Mouse (Mus musculus) bone marrow, adult 2 months (tissue): ENCODE data around the gene Vps53. TPM values are rescaled to one million over a fixed set of nuclear protein-coding genes. Genes with fewer than 3 reads are reported as not detected.

Experiments used
- H3K27ac ChIP-seq: fragments of 200-500 bp; 2 replicates; pipeline ENCODE4 v1.5.1; 2012; ENCODE audit warnings: low read depth, mild to moderate bottlenecking, control low read depth, inconsistent platforms, low read length; ENCODE audit not compliant: control insufficient read depth, poor library complexity, insufficient read depth
- H3K4me1 ChIP-seq: fragments of 200-500 bp; 2 replicates; pipeline ENCODE4 v1.6.1; 2011; ENCODE audit warnings: low read length; ENCODE audit not compliant: control insufficient read depth, insufficient read depth
- H3K4me3 ChIP-seq: fragments of 200-500 bp; replicated peaks from 2 replicates; pipeline ENCODE3; 2011; ENCODE audit warnings: mild to moderate bottlenecking, low read depth, low read length, control low read depth; ENCODE audit not compliant: control insufficient read depth
- CTCF ChIP-seq: fragments of 200-500 bp; IDR thresholded peaks from 2 replicates; pipeline ENCODE4 v1.5.1; 2011; ENCODE audit warnings: low read length, control low read depth; ENCODE audit not compliant: control insufficient read depth, insufficient read depth
- POLR2A ChIP-seq: fragments of 200-500 bp; IDR thresholded peaks from 2 replicates; pipeline ENCODE4 v1.6.1; 2011; ENCODE audit warnings: low read depth, mild to moderate bottlenecking, control low read depth, low read length, borderline replicate concordance; ENCODE audit not compliant: control insufficient read depth
- WGBS: fragments of 180-500 bp; shearing (Covaris S2); methylation state at CpG from one replicate; pipeline ENCODE4 v1.1.7; 2018; 5-methylcytosine and 5-hydroxymethylcytosine counted together
- polyA plus RNA-seq: library from polyadenylated mRNA; stranded (reverse); fragments of >200 nt; gene quantifications from 2 replicates; pipeline ENCODE4 v1.2.4, GENCODE M21; 2011; ENCODE audit warnings: low replicate concordance; ENCODE audit not compliant: missing spikeins, insufficient read depth, insufficient read length

The Vps53 gene
- polyA plus RNA-seq, 1 experiment = 27.0 TPM

DNA sequence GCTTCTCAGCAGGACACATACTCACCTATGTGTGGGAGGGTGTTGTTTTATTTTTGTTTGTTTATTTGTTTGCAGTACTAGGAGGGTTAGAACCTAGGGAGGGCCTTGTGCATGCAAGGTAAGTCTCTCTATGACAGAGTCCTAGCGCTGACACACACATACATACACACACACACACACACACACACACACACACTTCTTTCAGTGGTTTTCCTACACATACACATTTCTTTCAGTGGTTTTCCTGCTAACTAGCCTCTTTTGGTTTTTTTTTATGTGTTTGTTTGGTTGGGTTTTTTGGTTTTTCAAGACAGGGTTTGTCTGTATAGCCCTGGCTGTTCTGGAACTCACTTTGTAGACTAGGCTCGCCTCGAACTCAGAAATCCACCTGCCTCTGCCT lies 69.0 kb downstream of the Vps53 start:
- TF ChIP-seq POLR2A (no peak), CTCF (no peak)
- WGBS = 70% methylated on average over 3 of the region's 3 CpGs
- H3K27ac ChIP-seq = no peak overlapping the region
- H3K4me3 ChIP-seq = no peak overlapping the region
- no peaks in the 10 kb centered on the region; the same call in 1 of the 2 replicates for H3K4me1 ChIP-seq

DNA sequence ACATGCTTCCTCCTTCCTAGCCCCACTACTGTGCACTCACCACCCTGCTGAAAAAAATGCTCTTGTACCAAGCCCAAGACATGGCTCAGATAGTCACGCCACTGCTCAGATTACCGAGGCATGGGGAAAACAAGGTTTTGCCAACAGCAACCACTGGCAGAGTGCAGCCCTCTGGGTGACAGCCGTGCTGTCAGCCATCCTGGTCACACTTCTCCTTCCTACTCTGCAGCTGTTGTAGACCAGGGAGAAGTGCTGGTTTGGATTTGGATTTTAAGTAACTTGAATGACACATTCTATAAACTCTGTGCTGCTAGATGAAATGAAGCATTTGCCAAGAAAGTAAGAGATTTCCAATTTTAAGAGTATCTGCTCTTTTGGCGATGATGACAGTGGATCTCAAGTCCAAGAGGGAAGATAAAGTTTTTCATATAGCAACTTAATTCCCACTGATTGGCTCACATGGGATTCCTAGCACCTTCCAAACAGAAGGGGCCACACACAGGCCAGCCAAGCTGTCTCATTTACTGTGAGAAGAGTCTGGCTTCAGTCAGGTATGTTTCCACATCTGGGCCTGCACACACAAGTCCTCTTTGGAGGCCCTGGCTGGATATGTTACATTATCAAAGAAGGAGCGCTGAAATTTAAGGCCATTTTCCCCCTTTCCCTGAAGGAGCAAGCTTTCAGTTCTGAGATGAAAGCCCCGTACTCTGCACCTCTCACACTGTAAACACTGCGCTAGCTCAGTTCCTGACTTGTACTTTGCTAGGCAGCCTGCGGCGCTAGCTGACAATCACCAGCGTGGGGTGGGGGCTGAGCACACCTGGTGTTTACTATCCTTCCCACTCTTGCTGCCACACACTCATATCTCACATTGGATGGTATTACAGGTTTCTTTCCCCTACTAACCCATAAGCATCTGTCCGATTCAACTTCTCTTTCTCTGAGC lies 72.6 kb downstream of the Vps53 start:
- TF ChIP-seq CTCF (no peak), POLR2A (no peak)
- WGBS = 80% methylated on average over 11 of the region's 11 CpGs

DNA sequence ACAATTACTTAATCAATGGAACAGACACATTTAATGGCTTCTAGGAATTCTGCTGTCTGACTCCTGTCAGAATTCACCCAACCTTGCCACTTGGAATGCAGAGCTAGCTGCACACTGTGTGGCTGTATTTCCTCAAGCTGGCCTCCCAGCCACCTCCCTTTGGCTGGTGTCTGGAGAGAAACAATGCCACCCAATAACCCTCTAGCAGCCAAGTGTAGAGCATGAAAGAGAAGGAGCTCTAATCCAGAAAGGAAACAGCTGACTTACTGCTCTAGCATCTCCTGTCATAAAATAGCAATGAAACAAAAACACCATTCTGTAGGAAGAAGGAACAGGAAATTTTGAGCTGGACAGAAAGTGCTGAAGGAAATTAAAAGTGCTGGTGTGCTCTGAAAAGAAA lies 78.3 kb downstream of the Vps53 start:
- Histone ChIP-seq H3K4me3 (no peak overlapping the region), H3K4me1 (no peaks in the 10 kb centered on the region), H3K27ac (no peak overlapping the region)
- TF ChIP-seq CTCF = no peak
- no peak for TF ChIP-seq POLR2A

More for the DNA sequence above, 72.6 kb downstream of the Vps53 start:
- Histone ChIP-seq H3K4me1 (no peaks in the 10 kb centered on the region; the same call in 1 of the 2 replicates), H3K27ac (no peak overlapping the region), H3K4me3 (no peak overlapping the region)

DNA sequence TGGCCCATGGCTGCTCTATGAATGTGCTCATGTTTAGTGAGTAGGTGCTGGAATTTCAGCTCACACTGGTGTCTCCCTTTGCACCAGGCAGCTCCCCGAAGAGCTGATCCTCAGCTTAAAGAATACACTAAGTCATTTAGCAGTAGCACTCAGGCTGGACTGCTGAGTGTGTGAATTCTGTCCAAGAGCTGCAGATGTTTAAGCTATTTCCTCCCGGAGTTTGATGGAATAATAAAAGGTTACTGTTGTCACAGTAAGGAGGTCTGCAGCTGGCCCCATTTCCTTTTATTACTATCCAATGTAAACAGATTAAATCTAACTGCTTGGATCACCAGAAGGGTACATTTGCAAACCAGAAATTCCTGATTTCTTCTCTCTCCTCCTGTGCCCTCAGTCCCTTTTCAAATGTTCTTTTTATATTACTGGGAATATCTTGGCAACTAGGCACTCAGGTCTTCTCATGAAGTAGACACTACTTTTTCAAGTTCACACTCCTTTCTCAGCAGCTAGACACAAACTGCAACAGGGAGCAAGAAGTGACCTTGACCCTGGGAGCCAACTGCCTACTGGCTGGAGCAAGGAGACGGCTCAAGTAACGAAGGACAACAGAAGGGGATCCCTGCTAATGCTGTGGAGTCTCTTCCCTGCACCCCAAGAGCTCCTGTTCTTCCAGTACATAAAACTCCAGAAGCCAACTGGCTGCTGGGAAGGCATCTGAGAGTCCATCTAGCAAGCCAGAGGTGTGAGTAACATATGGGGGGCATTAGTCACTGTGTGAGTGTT lies 80.1 kb downstream of the Vps53 start:
- no peak overlapping the region for H3K27ac ChIP-seq
- TF ChIP-seq POLR2A (no peak), CTCF (no peak)

DNA sequence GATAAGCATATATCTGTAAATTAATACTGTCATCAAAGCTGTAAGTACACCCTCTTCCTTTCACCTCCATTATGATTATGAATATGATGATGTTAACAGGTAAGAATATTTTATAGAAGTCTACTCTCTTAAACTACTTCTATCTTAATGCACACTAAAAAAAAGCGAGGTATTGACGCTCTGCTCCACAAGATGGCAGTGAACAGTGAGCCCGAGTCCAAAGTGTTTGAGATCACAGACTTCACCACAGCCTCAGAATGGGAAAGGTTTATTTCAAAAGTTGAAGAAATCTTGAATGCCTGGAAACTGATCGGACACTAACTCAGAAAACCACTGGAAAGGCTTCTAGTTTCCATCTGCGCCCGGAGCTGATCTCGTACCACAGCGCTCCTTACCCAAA lies 85.8 kb downstream of the Vps53 start:
- 87% methylated on average over 8 of the region's 8 CpGs for WGBS
- no peak overlapping the region for H3K4me3 ChIP-seq
- no peak for TF ChIP-seq POLR2A
- TF ChIP-seq CTCF = no peak
- peaks cover 1% of the 10 kb centered on the region; the same call in 1 of the 2 replicates for H3K4me1 ChIP-seq
- no peak overlapping the region for H3K27ac ChIP-seq

More for the DNA sequence above, 80.1 kb downstream of the Vps53 start:
- no peak overlapping the region for H3K4me3 ChIP-seq
- H3K4me1 ChIP-seq = no peaks in the 10 kb centered on the region
- whole genome bisulfite sequencing = 85% methylated on average over 4 of the region's 4 CpGs

DNA sequence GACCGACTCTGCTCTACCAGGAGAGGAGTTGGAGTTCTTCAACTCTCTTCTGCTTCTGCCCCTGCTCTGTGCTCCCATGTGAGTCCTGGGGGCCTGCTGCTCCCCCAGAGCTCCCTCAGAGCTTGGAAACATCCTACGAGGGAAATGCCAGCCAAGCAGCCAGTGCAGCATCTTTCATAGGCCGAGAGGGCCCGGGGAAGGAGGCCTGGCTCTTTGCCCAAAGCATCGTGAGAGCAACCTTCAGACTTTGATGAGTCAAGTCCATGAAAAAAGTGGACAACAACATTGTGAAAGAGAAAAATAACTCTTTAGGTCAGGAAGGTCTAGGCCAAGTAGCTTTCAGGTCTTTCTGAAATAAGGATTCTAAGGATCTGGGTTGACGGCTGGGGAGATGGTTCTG lies 89.7 kb downstream of the Vps53 start:
- Histone ChIP-seq H3K27ac (no peak overlapping the region), H3K4me3 (no peak overlapping the region), H3K4me1 (peaks cover 4% of the 10 kb centered on the region; the same call in 1 of the 2 replicates)
- TF ChIP-seq CTCF (no peak), POLR2A (no peak)
- 62% methylated on average over 6 of the region's 6 CpGs for WGBS

DNA sequence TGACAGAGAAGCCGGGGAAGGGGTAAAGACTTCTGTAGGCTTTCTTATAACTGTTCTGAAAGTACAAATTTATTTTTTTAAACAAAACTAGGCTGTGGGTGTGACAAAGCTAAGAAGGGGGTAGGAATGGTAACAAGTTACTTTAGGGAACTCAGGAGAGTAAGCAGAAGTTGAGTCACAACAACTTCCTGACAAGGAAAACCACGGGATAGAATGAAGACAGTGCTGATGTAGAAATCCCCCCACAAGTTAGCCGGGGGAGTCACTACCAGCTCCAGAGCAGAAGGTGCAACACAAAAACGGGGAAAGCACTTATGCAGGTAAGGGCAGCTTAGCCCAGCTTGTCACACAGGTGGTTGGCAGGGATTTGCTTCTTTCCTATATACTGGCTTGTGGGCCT lies 90.9 kb downstream of the Vps53 start:
- peak overlapping the region; percentile 61 for H3K4me3 ChIP-seq
- WGBS = 24% methylated on average over 4 of the region's 4 CpGs
- peaks cover 4% of the 10 kb centered on the region; the same call in 1 of the 2 replicates for H3K4me1 ChIP-seq
- peak overlapping the region; percentile 61; the same call in 1 of the 2 replicates for H3K27ac ChIP-seq
- TF ChIP-seq CTCF (no peak), POLR2A (no peak)
